Mouse (Mus musculus) liver, embryonic 16.5 days (tissue): Measurements from ENCODE around the gene Lrfn3. TPM values are rescaled to one million over a fixed set of nuclear protein-coding genes. Genes with fewer than 3 reads are reported as not detected.

Experiments
- ATAC-seq: fragments of 200-750 bp; cut with Nextera tagmentation; 2 replicates; pipeline ENCODE4 v1.8.0; 2017; ENCODE audit warnings: low read depth, mild to moderate bottlenecking, moderate number of reproducible peaks, moderate library complexity
- H3K27ac ChIP-seq: fragments of 300-500 bp; sonication (generic); 2 replicates; pipeline ENCODE4 v1.5.1; 2014; ENCODE audit warnings: mild to moderate bottlenecking, low read length
- H3K27me3 ChIP-seq: fragments of 300-500 bp; sonication (generic); 2 replicates; pipeline ENCODE4 v1.6.1; 2014; ENCODE audit warnings: low read depth, low read length, mixed read lengths; ENCODE audit not compliant: control insufficient read depth, insufficient read depth
- H3K36me3 ChIP-seq: fragments of 300-500 bp; sonication (generic); 2 replicates; pipeline ENCODE4 v1.6.1; 2014; ENCODE audit warnings: mild to moderate bottlenecking; ENCODE audit not compliant: control insufficient read depth, insufficient read depth
- H3K4me1 ChIP-seq: fragments of 300-500 bp; sonication (generic); 2 replicates; pipeline ENCODE4 v1.6.1; 2014; ENCODE audit warnings: low read depth, low read length, mixed read lengths; ENCODE audit not compliant: control insufficient read depth
- H3K4me2 ChIP-seq: fragments of 300-500 bp; sonication (generic); 2 replicates; pipeline ENCODE4 v1.6.1; 2014; ENCODE audit warnings: low read depth, low read length, mixed read lengths
- H3K4me3 ChIP-seq: fragments of 300-500 bp; sonication (generic); 2 replicates; pipeline ENCODE4 v1.5.1; 2014; ENCODE audit warnings: low read depth, mild to moderate bottlenecking, low read length
- H3K9ac ChIP-seq: fragments of 300-500 bp; sonication (generic); 2 replicates; pipeline ENCODE4 v1.6.1; 2014; ENCODE audit warnings: low read depth, low read length
- H3K9me3 ChIP-seq: fragments of 300-500 bp; sonication (generic); replicated peaks from 2 replicates; pipeline ENCODE4 v1.6.1; 2016; ENCODE audit warnings: low read length; ENCODE audit not compliant: control insufficient read depth
- WGBS: fragments of 180-500 bp; shearing (Covaris S2); extraction: QIAGEN DNeasy Blood & Tissue Kit; methylation state at CpG from one replicate; pipeline ENCODE4 v1.1.7; 2014; ENCODE audit not compliant: insufficient replicate concordance; 5-methylcytosine and 5-hydroxymethylcytosine counted together
- polyA plus RNA-seq: library from polyadenylated mRNA; unstranded; fragments of >200 nt; fragmentation: Nextera tagmentation; extraction: Ambion mirVana; gene quantifications from 2 replicates; pipeline ENCODE4 v1.2.1, GENCODE M21; 2015

The Lrfn3 gene
- polyA plus RNA-seq = 2.0 and 2.1 TPM in 2 replicates

- Histone ChIP-seq H3K4me1 (no peaks in the 10 kb centered on the region; the same call in 1 of the 2 replicates), H3K27ac (no peak within 1 kb of the TSS), H3K36me3 (no peaks in the 10 kb centered on the region), H3K4me3 (peak within 1 kb of the TSS; percentile 58), H3K27me3 (peaks cover 11% of the 10 kb centered on the region; the same call in 1 of the 2 replicates), H3K9ac (peak within 1 kb of the TSS; percentile 54), H3K9me3 (no peaks in the 10 kb centered on the region), H3K4me2 (peak within 1 kb of the TSS; percentile 50)
- 2% methylated on average over 43 of the region's 55 CpGs for WGBS
- ATAC-seq = peak; percentile 44
Measured at GRCm38 (mm10) chr7:30362652-30363343, at the start of gene Lrfn3. Gene Lrfn3 (minus strand): TSS chr7:30362772.

- Histone ChIP-seq H3K36me3 (no peaks in the 10 kb centered on the region), H3K9ac (no peak overlapping the region)
- 30% methylated on average over 3 of the region's 3 CpGs for WGBS
Measured at GRCm38 (mm10) chr7:30411023-30411422, 48.5 kb upstream of the Lrfn3 start.

GRCm38 (mm10) chr7:30409789-30410188 is 47.2 kb upstream of the Lrfn3 start:
- 54% methylated on average over 2 of the region's 2 CpGs for WGBS
- no peaks in the 10 kb centered on the region for H3K4me1 ChIP-seq
- no peak for ATAC-seq
- no peaks in the 10 kb centered on the region for H3K9me3 ChIP-seq
- H3K27me3 ChIP-seq = no peaks in the 10 kb centered on the region
- H3K4me2 ChIP-seq = no peak overlapping the region
- H3K4me3 ChIP-seq = no peak overlapping the region
- H3K9ac ChIP-seq = no peak overlapping the region
- H3K36me3 ChIP-seq = no peaks in the 10 kb centered on the region
- no peak overlapping the region for H3K27ac ChIP-seq

More at GRCm38 (mm10) chr7:30411023-30411422, 48.5 kb upstream of the Lrfn3 start:
- no peaks in the 10 kb centered on the region for H3K4me1 ChIP-seq
- H3K9me3 ChIP-seq = no peaks in the 10 kb centered on the region
- H3K4me2 ChIP-seq = no peak overlapping the region
- H3K4me3 ChIP-seq = no peak overlapping the region
- H3K27ac ChIP-seq = no peak overlapping the region
- no peak for ATAC-seq
- no peaks in the 10 kb centered on the region for H3K27me3 ChIP-seq

GRCm38 (mm10) chr7:30408639-30409038 is 46.1 kb upstream of the Lrfn3 start:
- WGBS = 59% methylated on average over 3 of the region's 3 CpGs
- Histone ChIP-seq H3K27ac (no peak overlapping the region), H3K27me3 (no peaks in the 10 kb centered on the region), H3K9me3 (no peaks in the 10 kb centered on the region), H3K4me1 (no peaks in the 10 kb centered on the region), H3K4me3 (no peak overlapping the region), H3K4me2 (no peak overlapping the region), H3K9ac (no peak overlapping the region), H3K36me3 (no peaks in the 10 kb centered on the region)
- ATAC-seq = no peak

- H3K4me3 ChIP-seq = no peak overlapping the region
- no peak overlapping the region for H3K9ac ChIP-seq
- H3K9me3 ChIP-seq = no peaks in the 10 kb centered on the region
- H3K36me3 ChIP-seq = no peaks in the 10 kb centered on the region
- no peak for ATAC-seq
- no peaks in the 10 kb centered on the region for H3K4me1 ChIP-seq
- no peaks in the 10 kb centered on the region for H3K27me3 ChIP-seq
- 36% methylated on average over 4 of the region's 4 CpGs for WGBS
- no peak overlapping the region for H3K4me2 ChIP-seq
- no peak overlapping the region for H3K27ac ChIP-seq
Measured at GRCm38 (mm10) chr7:30402343-30402742, 39.8 kb upstream of the Lrfn3 start.

GRCm38 (mm10) chr7:30399671-30400070 is 37.1 kb upstream of the Lrfn3 start:
- H3K27ac ChIP-seq = no peak overlapping the region
- H3K9ac ChIP-seq = no peak overlapping the region
- no peaks in the 10 kb centered on the region for H3K27me3 ChIP-seq
- no peaks in the 10 kb centered on the region for H3K36me3 ChIP-seq
- no peak for ATAC-seq
- H3K4me2 ChIP-seq = no peak overlapping the region
- 54% methylated on average over 7 of the region's 7 CpGs for WGBS
- H3K4me1 ChIP-seq = no peaks in the 10 kb centered on the region
- no peaks in the 10 kb centered on the region for H3K9me3 ChIP-seq
- no peak overlapping the region for H3K4me3 ChIP-seq

GRCm38 (mm10) chr7:30394871-30395270 is 32.3 kb upstream of the Lrfn3 start:
- ATAC-seq = no peak
- Histone ChIP-seq H3K36me3 (no peaks in the 10 kb centered on the region), H3K4me1 (no peaks in the 10 kb centered on the region; the same call in 1 of the 2 replicates), H3K4me3 (no peak overlapping the region), H3K4me2 (no peak overlapping the region), H3K27ac (peak overlapping the region; percentile 59), H3K9me3 (no peaks in the 10 kb centered on the region), H3K27me3 (no peaks in the 10 kb centered on the region), H3K9ac (no peak overlapping the region)
- 36% methylated on average over 2 of the region's 2 CpGs for WGBS

GRCm38 (mm10) chr7:30394379-30394778 is 31.8 kb upstream of the Lrfn3 start:
- 7% methylated on average over 11 of the region's 11 CpGs for WGBS
- no peaks in the 10 kb centered on the region; the same call in 1 of the 2 replicates for H3K4me1 ChIP-seq
- H3K27ac ChIP-seq = peak overlapping the region; percentile 68
- H3K4me3 ChIP-seq = no peak overlapping the region
- H3K9ac ChIP-seq = no peak overlapping the region
- ATAC-seq = peak; percentile 72
- no peaks in the 10 kb centered on the region for H3K9me3 ChIP-seq
- no peak overlapping the region for H3K4me2 ChIP-seq
- no peaks in the 10 kb centered on the region for H3K27me3 ChIP-seq
- no peaks in the 10 kb centered on the region for H3K36me3 ChIP-seq

- H3K36me3 ChIP-seq = no peaks in the 10 kb centered on the region
- no peak overlapping the region for H3K4me2 ChIP-seq
- H3K4me1 ChIP-seq = no peaks in the 10 kb centered on the region; the same call in 1 of the 2 replicates
- H3K27ac ChIP-seq = peak overlapping the region; percentile 68
- WGBS = 55% methylated on average over 4 of the region's 4 CpGs
- no peaks in the 10 kb centered on the region for H3K27me3 ChIP-seq
- no peak for ATAC-seq
- no peak overlapping the region for H3K4me3 ChIP-seq
- H3K9me3 ChIP-seq = no peaks in the 10 kb centered on the region
- no peak overlapping the region for H3K9ac ChIP-seq
Measured at GRCm38 (mm10) chr7:30393631-30394030, 31.1 kb upstream of the Lrfn3 start.
